Mouse (Mus musculus) R1 (cell line): ENCODE measurements around the gene Ccm2l.

Experiments
- DNase-seq: peaks from one replicate; pipeline ENCODE4 v3.0.0-alpha.2; 2018; ENCODE audit warnings: low read depth, low spot score

Gene Ccm2l

DNA sequence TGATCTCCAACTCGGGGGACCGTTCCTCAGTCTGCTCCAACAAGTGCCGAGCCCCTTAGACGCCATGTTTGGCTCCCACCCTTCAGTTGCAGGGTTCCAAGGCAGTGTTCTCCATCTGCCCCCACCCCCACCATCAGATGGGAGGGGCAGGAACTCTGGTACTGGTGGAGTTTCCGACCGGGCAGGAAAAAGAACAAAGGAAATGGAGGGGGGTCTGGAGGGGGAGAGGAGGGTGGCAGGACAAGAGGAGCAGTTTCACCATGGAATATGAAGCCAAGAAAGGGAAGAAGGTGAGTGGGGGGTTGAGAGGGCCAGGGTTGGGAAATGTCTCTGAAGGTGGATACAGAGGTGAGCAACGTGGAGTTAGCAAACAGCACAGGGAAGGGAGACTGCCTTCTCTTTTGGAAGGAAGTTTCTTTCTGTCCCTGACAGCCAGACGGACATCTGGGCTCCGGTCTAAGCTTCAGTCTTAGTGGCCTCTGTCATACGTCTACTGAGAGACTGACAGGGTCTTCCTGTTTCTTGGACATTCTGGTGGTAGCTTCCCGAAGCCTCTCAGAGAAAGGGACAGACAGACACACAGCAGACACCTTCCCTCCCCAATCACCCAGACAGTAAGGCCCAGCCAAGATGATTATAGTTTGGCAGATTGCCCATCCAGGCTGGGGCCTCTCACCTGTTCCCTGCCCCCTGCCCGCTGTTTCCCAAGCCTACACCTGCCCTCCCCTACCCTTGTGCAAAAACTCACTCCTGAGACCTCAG lies at the start of gene Ccm2l:
Gene Ccm2l (plus strand): TSS at position 209 of the 762 bp plus-strand sequence.
- DNase-seq = no peak

DNA sequence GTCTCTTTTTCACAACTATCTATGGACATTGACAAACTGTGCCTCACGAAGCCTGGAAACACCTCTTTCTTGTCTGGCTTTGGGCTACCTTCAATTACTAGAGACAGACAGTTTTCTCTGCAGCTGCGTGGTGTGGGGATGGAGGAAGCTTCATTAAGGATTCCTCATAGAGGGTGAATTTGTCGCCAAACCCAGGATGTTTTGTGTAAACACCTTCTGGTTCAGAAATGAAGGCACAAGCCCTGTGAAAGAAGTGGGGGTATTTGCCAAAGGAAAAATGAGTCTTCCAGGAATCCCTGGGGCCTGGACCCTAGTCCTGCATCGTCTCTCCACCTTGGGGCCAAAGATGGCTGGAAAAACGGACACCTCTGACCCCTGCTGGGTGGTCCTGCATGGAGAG lies 49.0 kb upstream of the Ccm2l start:
- DNase-seq = no peak

DNA sequence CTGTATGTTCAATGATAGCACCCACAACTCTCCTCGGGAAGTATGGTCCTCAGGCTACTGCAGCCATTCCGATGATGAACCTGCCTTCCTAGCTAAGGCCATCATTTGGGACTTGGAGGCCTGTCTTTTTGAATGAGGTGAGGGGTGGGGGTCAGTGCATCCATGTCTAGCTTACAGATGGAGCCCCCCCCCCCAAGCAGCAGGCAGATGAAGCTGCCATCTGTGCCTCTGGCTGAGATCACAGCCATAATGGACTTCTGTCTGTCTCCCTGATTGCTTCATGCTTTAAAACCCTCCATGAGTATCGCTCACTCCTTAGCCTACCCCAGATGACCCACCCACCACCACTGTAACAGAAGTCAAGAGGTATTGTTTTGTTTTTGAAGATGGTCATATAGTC lies 46.4 kb upstream of the Ccm2l start:
- DNase-seq = no peak

DNA sequence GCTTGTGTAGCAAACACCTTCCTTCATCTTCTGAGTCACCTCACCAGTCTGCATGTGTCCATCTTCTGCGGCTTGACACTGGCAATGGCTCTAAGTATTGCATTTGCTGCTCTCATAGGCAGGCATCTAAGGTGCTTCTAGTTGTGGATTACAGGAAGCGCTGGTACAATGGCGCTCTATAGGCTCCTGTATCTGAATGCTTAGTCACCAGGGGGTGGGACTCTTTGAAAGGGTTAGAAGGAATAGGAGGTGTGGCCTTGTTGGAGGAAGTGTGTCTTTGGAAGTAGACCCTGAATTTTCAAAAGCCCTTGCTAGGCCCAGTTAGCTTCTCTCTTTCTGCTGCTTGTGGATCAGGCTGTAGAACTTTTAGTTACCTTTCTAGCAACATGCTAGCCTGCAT lies 44.6 kb upstream of the Ccm2l start:
- DNase-seq = peak; percentile 88

- no peak for DNase-seq
Observed at GRCm38 (mm10) chr2:153022855-153023254, 42.9 kb upstream of the Ccm2l start.

- DNase-seq = no peak
Observed at GRCm38 (mm10) chr2:153026052-153026451, 39.7 kb upstream of the Ccm2l start.

DNA sequence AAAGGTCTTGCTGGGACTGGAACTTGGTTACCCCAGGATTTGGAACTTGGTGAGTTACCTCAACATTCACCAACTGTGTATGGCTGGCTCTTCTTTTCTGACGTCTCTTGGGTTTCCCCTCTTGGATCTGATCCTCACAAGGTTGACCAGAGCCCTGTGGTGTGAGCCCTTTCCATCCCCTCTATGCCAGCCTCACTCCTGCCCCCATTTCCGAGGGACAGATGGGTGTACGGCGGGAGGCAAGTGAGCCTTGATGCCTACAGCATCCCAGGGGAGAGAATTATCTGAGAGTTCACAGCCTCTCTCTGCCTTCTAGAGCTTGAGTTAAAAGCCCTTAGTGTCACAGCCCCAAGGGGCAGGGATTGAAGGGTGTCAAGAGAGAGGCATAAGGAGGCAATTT lies 38.3 kb upstream of the Ccm2l start:
- DNase-seq = no peak

GRCm38 (mm10) chr2:153030422-153030821 lies 35.3 kb upstream of the Ccm2l start:
- no peak for DNase-seq

- DNase-seq = peak; percentile 58
Observed at GRCm38 (mm10) chr2:153031126-153032082, 34.4 kb upstream of the Ccm2l start, which contains the start of gene Xkr7. Xkr7 (plus strand) TSS chr2:153031852.

GRCm38 (mm10) chr2:153032083-153032842 lies 33.5 kb upstream of the Ccm2l start:
- DNase-seq = peak; percentile 87

GRCm38 (mm10) chr2:153032973-153033372 lies 32.8 kb upstream of the Ccm2l start:
- DNase-seq = peak; percentile 55

DNA sequence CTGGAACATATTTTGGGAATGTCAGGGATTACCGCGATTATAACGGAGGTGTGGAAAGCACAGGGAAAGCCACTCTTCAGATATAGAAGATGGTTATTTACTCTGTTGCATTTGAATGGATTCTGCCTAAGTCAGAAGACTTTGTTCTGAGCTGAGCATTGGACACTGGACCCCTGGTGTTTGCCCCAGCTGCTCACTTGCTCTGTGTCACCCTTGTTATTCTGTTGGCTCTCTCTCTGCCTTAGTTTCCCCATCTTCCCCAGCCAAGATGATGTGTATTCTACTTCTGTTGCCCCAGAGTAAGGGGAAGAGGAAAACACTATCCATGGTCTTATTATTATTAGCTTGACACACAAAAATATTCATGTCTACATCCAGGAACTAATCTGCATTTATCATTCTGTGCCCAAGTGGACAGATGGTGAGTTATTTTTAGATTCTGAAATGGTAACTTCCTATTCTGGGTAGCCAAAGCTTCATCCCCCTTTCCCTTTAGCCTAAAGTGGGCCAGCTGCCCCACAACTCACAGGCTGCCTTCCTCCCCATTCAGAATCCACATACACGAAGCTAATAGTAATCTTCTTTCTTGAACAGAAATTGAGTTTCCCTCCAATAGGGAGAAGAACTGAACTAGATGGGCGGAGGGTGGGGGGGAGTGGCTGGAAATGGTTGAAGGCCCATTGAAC lies 32.1 kb upstream of the Ccm2l start:
- DNase-seq = no peak

DNA sequence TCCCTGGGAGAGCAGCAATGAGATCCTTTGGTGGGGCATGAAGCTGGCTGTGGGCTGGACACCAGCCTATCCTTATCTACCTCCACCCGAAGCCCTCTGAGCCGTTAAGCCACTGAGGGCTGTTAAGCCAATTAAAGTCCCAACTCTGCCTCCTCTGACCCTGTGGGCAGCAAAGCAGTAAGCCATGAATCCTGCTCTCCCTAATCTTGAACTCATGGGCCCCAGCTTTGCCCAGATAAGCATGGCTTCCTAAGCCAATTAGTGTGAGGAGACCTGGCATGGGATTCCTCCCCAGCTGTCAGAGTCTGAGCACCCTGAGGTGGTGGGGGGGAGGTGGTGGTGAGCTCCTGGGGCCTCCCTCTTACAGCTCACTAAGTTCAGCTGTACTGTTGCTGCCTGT lies 29.1 kb upstream of the Ccm2l start:
- no peak for DNase-seq

GRCm38 (mm10) chr2:153043886-153044285 lies 21.9 kb upstream of the Ccm2l start:
- DNase-seq = no peak

GRCm38 (mm10) chr2:153045884-153046299 lies 19.9 kb upstream of the Ccm2l start:
- no peak for DNase-seq

- peak; percentile 79 for DNase-seq
Observed at GRCm38 (mm10) chr2:153047828-153048465, 17.8 kb upstream of the Ccm2l start.

DNA sequence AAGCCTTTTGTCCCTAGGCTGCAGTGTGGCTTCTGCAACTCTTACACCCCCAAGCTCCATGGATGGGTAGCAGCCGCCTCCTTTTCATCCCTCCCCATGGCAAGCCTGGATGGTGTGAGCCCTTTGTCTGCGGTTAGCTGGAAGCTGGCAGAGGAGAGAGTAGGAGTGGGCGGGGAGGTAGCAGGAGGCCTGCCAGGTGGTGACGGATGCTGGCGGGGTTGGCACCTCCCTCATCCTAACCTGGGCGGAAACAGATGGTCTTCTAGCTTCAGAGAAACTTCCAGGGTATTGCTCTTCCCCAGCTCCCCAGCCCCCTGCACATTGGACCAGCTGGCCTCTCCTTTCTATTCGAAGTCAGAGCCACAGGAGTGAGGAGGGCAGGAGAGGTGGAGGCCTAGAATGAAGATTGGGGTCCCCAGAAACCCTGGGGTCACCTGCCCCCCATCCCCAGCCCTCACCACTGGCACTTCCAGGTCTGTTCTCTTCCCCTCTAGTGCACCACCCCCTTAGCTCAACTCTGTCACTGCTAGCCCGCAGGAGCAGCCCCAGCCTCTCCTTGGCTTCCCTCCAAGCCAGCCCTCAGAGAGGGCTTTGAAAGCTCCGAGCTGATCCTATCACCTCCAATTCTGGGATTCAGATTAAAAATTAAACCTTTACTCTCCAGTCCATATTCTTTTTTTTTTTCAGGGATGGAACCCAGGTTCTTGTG lies 16.3 kb upstream of the Ccm2l start:
- no peak for DNase-seq

GRCm38 (mm10) chr2:153049997-153050358 lies 15.8 kb upstream of the Ccm2l start:
- DNase-seq = no peak

- DNase-seq = no peak
Observed at GRCm38 (mm10) chr2:153051095-153051494, 14.7 kb upstream of the Ccm2l start.

DNA sequence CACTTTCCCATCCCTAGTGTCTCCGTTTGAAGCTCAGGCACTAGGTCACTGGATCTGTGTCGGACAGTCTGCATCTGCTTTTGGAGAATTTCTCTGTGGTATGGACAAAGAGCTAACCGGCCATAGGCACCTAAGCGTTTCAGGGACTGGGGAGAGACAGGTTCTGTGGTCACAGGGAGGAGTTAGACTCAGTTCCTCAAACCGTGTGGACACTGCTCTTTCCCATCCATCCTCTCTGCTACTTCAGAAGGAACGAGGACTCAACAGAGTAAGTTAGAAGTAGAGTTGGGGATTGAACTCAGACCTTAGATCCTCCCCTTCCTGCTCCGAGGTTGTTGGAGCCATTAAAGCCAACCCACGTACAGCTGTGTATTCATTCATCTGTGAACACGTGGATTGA lies 14.2 kb upstream of the Ccm2l start:
- DNase-seq = no peak
